Mouse (Mus musculus): ENCODE results near the gene Usp22. TPM values are rescaled to one million over a fixed set of nuclear protein-coding genes. Genes with fewer than 3 reads are reported as not detected.

Gene Usp22
- total and polyA plus RNA-seq, 3 experiments = 48.1 to 65.3 (median 54.7) TPM

DNA sequence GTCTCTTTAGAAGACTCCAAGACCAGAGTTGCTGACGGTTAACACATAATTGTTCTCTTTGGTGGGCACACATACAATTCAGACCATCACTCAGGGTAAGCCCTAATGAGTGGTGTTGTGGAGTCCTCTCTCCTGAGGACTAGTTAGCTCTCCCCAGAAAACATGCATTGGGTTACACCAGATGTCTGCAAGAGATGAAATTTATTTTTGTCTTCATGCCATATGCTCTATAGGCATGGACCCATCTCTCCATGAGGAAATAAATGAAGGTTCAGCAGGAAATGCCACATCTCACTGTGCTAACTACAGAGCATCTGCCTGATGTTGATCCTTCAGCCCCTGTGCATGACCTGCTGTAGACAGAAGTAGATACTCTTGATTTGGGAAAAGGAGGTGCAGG lies 47.2 kb upstream of the Usp22 start:
- Histone ChIP-seq H3K9ac (ENCODE audit: insufficient read depth, low read depth) (no peak overlapping the region), H3K79me2 (replicated peaks; ENCODE audit: control insufficient read depth, extremely low read depth, insufficient read depth, poor library complexity, severe bottlenecking) (no peaks in the 10 kb centered on the region), H3K4me2 (ENCODE audit: insufficient read depth, low read depth, poor library complexity, severe bottlenecking) (no peak overlapping the region), H3K36me3 (replicated peaks in 1 of 2; ENCODE audit: control insufficient read depth in 1 of 2, insufficient read depth in 1 of 2, low read length in 1 of 2) (no peaks in the 10 kb centered on the region), H3K27ac (ENCODE audit: insufficient read depth, low read depth) (no peak overlapping the region), H3K9me3 (replicated peaks; ENCODE audit: low read length) (no peaks in the 10 kb centered on the region), H3K27me3 (replicated peaks) (no peaks in the 10 kb centered on the region), H3K4me3 (replicated peaks in 1 of 3; ENCODE audit: low read depth in 2 of 3, low read length in 2 of 3, poor library complexity in 1 of 3) (no peak overlapping the region), H3K4me1 (ENCODE audit: control insufficient read depth in 1 of 2, insufficient read depth in 2 of 2) (peaks cover 9 to 17% of the 10 kb centered on the region in 2 experiments)
- TF ChIP-seq PAX5 (IDR thresholded peaks at IDR 0.05; ENCODE audit: low read length) = no peak
- no peak for TF ChIP-seq IRF4 (IDR thresholded peaks at IDR 0.05; ENCODE audit: low read depth, low read length)
- no peak for TF ChIP-seq UBTF (IDR thresholded peaks at IDR 0.05; ENCODE audit: low read depth, low read length)
- TF ChIP-seq POLR2A (IDR thresholded peaks at IDR 0.05; ENCODE audit: low read depth, low read length) = no peak
- no peak for TF ChIP-seq ELF1 (IDR thresholded peaks at IDR 0.05; ENCODE audit: low read depth, low read length)
- no peak for TF ChIP-seq ZC3H11A (IDR thresholded peaks at IDR 0.05; ENCODE audit: low read depth, low read length)
- no peak for TF ChIP-seq NELFE (IDR thresholded peaks at IDR 0.05; ENCODE audit: low read depth, low read length)
- TF ChIP-seq ZNF384 (IDR thresholded peaks at IDR 0.05; ENCODE audit: low read depth, low read length) = no peak
- TF ChIP-seq CHD2 (IDR thresholded peaks at IDR 0.05; ENCODE audit: low read length) = no peak
- TF ChIP-seq GABPA (IDR thresholded peaks at IDR 0.05; ENCODE audit: insufficient replicate concordance, low read depth, low read length) = no peak
- in situ Hi-C loops (cut with MboI; ENCODE audit: low pct_ligation_motif_present, low pct_unique_long_range_greater_than_20kb, low sequenced_read_pairs) (no loop called here), dilution Hi-C loops (cut with MboI; ENCODE audit: extremely low pct_ligation_motif_present, extremely low pct_unique_long_range_greater_than_20kb, low sequenced_read_pairs) (no loop called here)
- no peak for DNase-seq (ENCODE audit: extremely low read depth)

DNA sequence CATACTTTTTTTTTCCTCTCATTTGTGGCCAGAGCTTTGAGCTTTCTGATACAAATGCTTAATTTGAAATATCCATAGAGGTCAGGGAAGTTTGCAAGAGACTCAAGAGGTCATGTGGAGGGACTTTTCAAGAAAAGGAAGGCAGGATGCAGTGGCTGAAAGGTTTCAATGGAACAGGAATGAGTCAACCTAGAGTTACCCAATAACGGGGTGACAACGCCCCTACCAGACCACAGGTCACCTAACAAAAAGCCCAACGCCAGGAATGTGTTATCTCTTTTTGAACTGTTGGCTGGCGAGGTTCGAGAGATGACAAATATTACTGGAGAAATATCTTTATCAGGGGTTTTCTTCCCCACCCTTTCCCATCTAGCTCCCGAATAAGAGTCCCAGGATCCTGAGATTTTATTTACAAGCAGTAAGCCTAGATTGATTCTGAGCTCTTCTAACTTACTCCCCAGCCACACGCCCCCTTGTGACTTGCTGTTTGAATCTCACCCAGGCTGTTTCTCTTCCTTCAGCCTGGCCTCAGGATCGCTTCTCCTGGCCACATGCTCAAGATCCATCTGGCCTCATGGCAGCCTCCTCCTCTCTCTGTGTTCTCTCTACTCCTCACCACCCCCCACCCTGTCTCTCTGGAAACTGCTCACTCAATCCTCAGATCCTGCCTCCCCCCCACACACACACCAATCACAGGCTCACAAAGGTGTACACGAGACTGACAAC lies 45.5 kb upstream of the Usp22 start:
- peak; percentile 12 for DNase-seq (ENCODE audit: extremely low read depth)
- H3K4me3 ChIP-seq (replicated peaks in 1 of 3; ENCODE audit: low read depth in 2 of 3, low read length in 2 of 3, poor library complexity in 1 of 3) = no peak overlapping the region
- dilution Hi-C loops (cut with MboI; ENCODE audit: extremely low pct_ligation_motif_present, extremely low pct_unique_long_range_greater_than_20kb, low sequenced_read_pairs) = no loop called here
- no peak overlapping the region for H3K4me2 ChIP-seq (ENCODE audit: insufficient read depth, low read depth, poor library complexity, severe bottlenecking)
- no peak overlapping the region for H3K27ac ChIP-seq (ENCODE audit: insufficient read depth, low read depth)
- no peaks in the 10 kb centered on the region for H3K36me3 ChIP-seq (replicated peaks in 1 of 2; ENCODE audit: control insufficient read depth in 1 of 2, insufficient read depth in 1 of 2, low read length in 1 of 2)
- peak; percentile 13 for TF ChIP-seq RAD21 (IDR thresholded peaks at IDR 0.05; ENCODE audit: low read depth, low read length)
- no peak for TF ChIP-seq NELFE (IDR thresholded peaks at IDR 0.05; ENCODE audit: low read depth, low read length)
- peak in 1 of 2 experiments; percentile 63; a peak in 2 of 4 replicates for TF ChIP-seq CTCF (conservative IDR thresholded peaks at IDR 0.05 in 1 of 2, IDR thresholded peaks at IDR 0.05 in 1 of 2; ENCODE audit: low read depth in 2 of 2, low read length in 2 of 2)
- TF ChIP-seq SMC3 (IDR thresholded peaks at IDR 0.05; ENCODE audit: low read depth, low read length) = peak; percentile 69
- in situ Hi-C loops (cut with MboI; ENCODE audit: low pct_ligation_motif_present, low pct_unique_long_range_greater_than_20kb, low sequenced_read_pairs) = no loop called here
- no peak overlapping the region for H3K9ac ChIP-seq (ENCODE audit: insufficient read depth, low read depth)
- peaks cover 0 to 5% of the 10 kb centered on the region in 2 experiments; a peak in 2 of 4 replicates for H3K4me1 ChIP-seq (ENCODE audit: control insufficient read depth in 1 of 2, insufficient read depth in 2 of 2)
- no peaks in the 10 kb centered on the region for H3K9me3 ChIP-seq (replicated peaks; ENCODE audit: low read length)
- no peaks in the 10 kb centered on the region for H3K27me3 ChIP-seq (replicated peaks)
- H3K79me2 ChIP-seq (replicated peaks; ENCODE audit: control insufficient read depth, extremely low read depth, insufficient read depth, poor library complexity, severe bottlenecking) = no peaks in the 10 kb centered on the region

DNA sequence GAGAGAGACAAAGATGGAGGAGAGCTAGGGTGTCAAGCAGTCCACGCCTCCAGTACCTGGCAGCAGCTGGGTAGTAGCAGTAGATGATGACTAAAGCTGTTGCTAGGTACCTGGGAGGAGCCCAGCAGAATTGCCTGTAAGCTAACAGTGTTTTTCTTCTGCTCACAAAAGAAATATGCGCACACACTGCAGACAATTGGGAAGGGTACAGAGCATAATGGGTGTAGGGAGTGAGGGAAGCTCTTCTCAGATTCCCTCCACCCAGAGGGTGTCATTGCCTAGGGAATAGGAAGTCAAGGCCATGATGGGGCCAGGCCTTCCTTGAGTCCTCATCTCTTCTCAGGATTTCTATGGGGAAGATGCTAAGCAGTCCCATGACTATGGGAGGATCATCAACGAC lies 41.1 kb upstream of the Usp22 start:
- no peaks in the 10 kb centered on the region for H3K9me3 ChIP-seq (replicated peaks; ENCODE audit: low read length)
- H3K27me3 ChIP-seq (replicated peaks) = peaks cover 21% of the 10 kb centered on the region
- H3K9ac ChIP-seq (ENCODE audit: insufficient read depth, low read depth) = no peak overlapping the region
- no peak overlapping the region for H3K4me3 ChIP-seq (replicated peaks in 1 of 3; ENCODE audit: low read depth in 2 of 3, low read length in 2 of 3, poor library complexity in 1 of 3)
- no peak overlapping the region for H3K27ac ChIP-seq (ENCODE audit: insufficient read depth, low read depth)
- H3K36me3 ChIP-seq (replicated peaks in 1 of 2; ENCODE audit: control insufficient read depth in 1 of 2, insufficient read depth in 1 of 2, low read length in 1 of 2) = no peaks in the 10 kb centered on the region
- TF ChIP-seq JUN (IDR thresholded peaks at IDR 0.05; ENCODE audit: insufficient read depth, low read depth, low read length) (no peak), RAD21 (IDR thresholded peaks at IDR 0.05; ENCODE audit: low read depth, low read length) (no peak), ZKSCAN1 (IDR thresholded peaks at IDR 0.05; ENCODE audit: borderline replicate concordance, low read depth, low read length) (no peak), E2F4 (IDR thresholded peaks at IDR 0.05; ENCODE audit: insufficient replicate concordance, low read depth, low read length) (no peak), POLR2A (IDR thresholded peaks at IDR 0.05; ENCODE audit: low read depth, low read length) (no peak), PAX5 (IDR thresholded peaks at IDR 0.05; ENCODE audit: low read length) (no peak), CTCF (conservative IDR thresholded peaks at IDR 0.05 in 1 of 2, IDR thresholded peaks at IDR 0.05 in 1 of 2; ENCODE audit: low read depth in 2 of 2, low read length in 2 of 2) (no peak), RCOR1 (conservative IDR thresholded peaks at IDR 0.05; ENCODE audit: low read depth, low read length) (no peak), USF1 (IDR thresholded peaks at IDR 0.05; ENCODE audit: low read depth, low read length) (no peak), TBP (conservative IDR thresholded peaks at IDR 0.05; ENCODE audit: low read depth, low read length) (no peak), SIN3A (IDR thresholded peaks at IDR 0.05; ENCODE audit: low read length) (no peak), MYC (IDR thresholded peaks at IDR 0.05; ENCODE audit: low read depth, low read length) (no peak), ETS1 (conservative IDR thresholded peaks at IDR 0.05; ENCODE audit: low read depth, low read length) (no peak), TCF12 (IDR thresholded peaks at IDR 0.05; ENCODE audit: low read depth, low read length) (no peak), MEF2A (IDR thresholded peaks at IDR 0.05; ENCODE audit: borderline replicate concordance, low read depth, low read length) (no peak), IRF4 (IDR thresholded peaks at IDR 0.05; ENCODE audit: low read depth, low read length) (no peak)
- in situ Hi-C loops (cut with MboI; ENCODE audit: low pct_ligation_motif_present, low pct_unique_long_range_greater_than_20kb, low sequenced_read_pairs) (no loop called here), dilution Hi-C loops (cut with MboI; ENCODE audit: extremely low pct_ligation_motif_present, extremely low pct_unique_long_range_greater_than_20kb, low sequenced_read_pairs) (no loop called here)
- no peak for DNase-seq (ENCODE audit: extremely low read depth)
- H3K4me1 ChIP-seq (ENCODE audit: control insufficient read depth in 1 of 2, insufficient read depth in 2 of 2) = peaks cover 0 to 7% of the 10 kb centered on the region in 2 experiments; a peak in 2 of 4 replicates
- no peaks in the 10 kb centered on the region for H3K79me2 ChIP-seq (replicated peaks; ENCODE audit: control insufficient read depth, extremely low read depth, insufficient read depth, poor library complexity, severe bottlenecking)
- H3K4me2 ChIP-seq (ENCODE audit: insufficient read depth, low read depth, poor library complexity, severe bottlenecking) = no peak overlapping the region

Data from CH12.LX (cell line).